ENCODE assay signal across 8 mouse cellular contexts in the genomic region with DNA sequence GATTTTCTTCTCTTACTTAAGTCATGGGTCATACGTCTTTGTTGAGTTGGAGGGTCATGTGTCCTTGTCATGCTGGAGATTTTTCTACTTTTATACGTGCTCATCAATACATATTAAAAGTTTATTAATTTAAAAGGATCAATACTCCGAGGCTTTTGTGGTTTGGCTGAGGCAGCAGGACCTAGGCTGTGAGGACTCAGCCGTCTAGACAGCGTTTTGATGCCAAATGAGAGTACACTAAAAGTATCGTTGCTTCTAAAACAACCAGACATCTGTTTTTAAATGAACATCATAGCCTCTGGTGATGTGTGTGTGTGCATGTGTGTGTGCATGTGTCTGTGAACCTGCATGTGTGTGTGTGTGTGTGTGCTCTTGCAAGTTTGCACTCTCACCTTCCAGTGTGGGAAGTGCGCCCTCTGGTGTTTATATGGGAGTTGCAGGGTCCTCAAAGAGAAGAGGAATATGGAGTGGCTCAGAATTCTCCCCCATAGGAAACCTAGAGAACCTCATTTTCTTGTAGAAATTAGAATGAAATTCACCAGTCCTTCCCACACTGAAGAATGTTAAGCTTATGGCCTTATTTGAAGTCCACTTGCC. TPM values are rescaled to one million over a fixed set of nuclear protein-coding genes. Genes with fewer than 3 reads are reported as not detected.
DNase-seq lines count a peak whose midpoint lies in the region; ATAC-seq and TF ChIP-seq lines count a peak whose summit lies in the region.

No protein-coding gene starts in this region.

- no peak overlapping the region for H3K4me2 ChIP-seq in intestine, postnatal 0 days (replicated peaks; ENCODE audit: low read depth)
- H3K4me2 ChIP-seq in lung, embryonic 14.5 days = no peak overlapping the region

- H3K27me3 ChIP-seq in intestine, postnatal 0 days (replicated peaks; ENCODE audit: control insufficient read depth, insufficient read depth, low read length) = no peaks in the 10 kb centered on the region
- no peaks in the 10 kb centered on the region for H3K27me3 ChIP-seq in lung, embryonic 14.5 days (ENCODE audit: insufficient read depth, low read length)

- no peaks in the 10 kb centered on the region for H3K9me3 ChIP-seq in intestine, postnatal 0 days (ENCODE audit: control insufficient read depth)
- H3K9me3 ChIP-seq in lung, embryonic 14.5 days (ENCODE audit: low read depth, low read length) = no peaks in the 10 kb centered on the region

- WGBS in intestine, postnatal 0 days = 62% methylated on average over 7 of the region's 7 CpGs
- WGBS in lung, embryonic 14.5 days = 65% methylated on average over 7 of the region's 7 CpGs

- TF ChIP-seq POLR2A in embryonic fibroblast, embryonic 13.5 days (IDR thresholded peaks at IDR 0.05; ENCODE audit: low read depth, low read length) = no peak

- no peak overlapping the region for H3K9ac ChIP-seq in intestine, postnatal 0 days (ENCODE audit: low read depth, low read length)
- H3K9ac ChIP-seq in lung, embryonic 14.5 days = no peak overlapping the region

- no peaks in the 10 kb centered on the region for H3K36me3 ChIP-seq in intestine, postnatal 0 days (ENCODE audit: control insufficient read depth, insufficient read depth)
- H3K36me3 ChIP-seq in lung, embryonic 14.5 days (ENCODE audit: insufficient read depth) = no peaks in the 10 kb centered on the region

- H3K4me3 ChIP-seq in embryonic fibroblast, embryonic 13.5 days (ENCODE audit: insufficient read depth, low read length) = no peak overlapping the region
- no peak overlapping the region for H3K4me3 ChIP-seq in intestine, postnatal 0 days (ENCODE audit: low read depth, low read length)
- no peak overlapping the region for H3K4me3 ChIP-seq in lung, embryonic 14.5 days (ENCODE audit: low read depth, low read length)

- peak; percentile 58 for DNase-seq in gastrocnemius, adult 18-20 months (ENCODE audit: low spot score)
- DNase-seq in gastrocnemius, adult 8-10 months (ENCODE audit: low spot score in 2 of 2) = no peak
- peak; percentile 55 for DNase-seq in A20 (ENCODE audit: low read depth, low spot score)
- peak; percentile 77 for DNase-seq in adrenal gland, postnatal 14 days
- DNase-seq in lung, embryonic 14.5 days = peak; percentile 86
- peak; percentile 73 to 80 for DNase-seq in right cerebral cortex, adult 2 months (ENCODE audit: low spot score in 2 of 2)

- ATAC-seq in intestine, postnatal 0 days = no peak
- 0 out of 2 replicates have a peak, but pooled peaks have one; percentile 31 for ATAC-seq in lung, embryonic 14.5 days (ENCODE audit: insufficient read depth)

- H3K27ac ChIP-seq in embryonic fibroblast, embryonic 13.5 days (ENCODE audit: insufficient read depth, low read length) = no peak overlapping the region
- no peak overlapping the region for H3K27ac ChIP-seq in intestine, postnatal 0 days (ENCODE audit: low read depth, low read length)
- H3K27ac ChIP-seq in lung, embryonic 14.5 days (ENCODE audit: low read depth) = no peak overlapping the region

- peak; percentile 84 for TF ChIP-seq CTCF in embryonic fibroblast, embryonic 13.5 days (IDR thresholded peaks at IDR 0.05; ENCODE audit: borderline replicate concordance, insufficient read depth, low read length)
- TF ChIP-seq CTCF in intestine, postnatal 0 days (IDR thresholded peaks at IDR 0.05; ENCODE audit: low read depth) = peak; percentile 92
- peak; percentile 91 for TF ChIP-seq CTCF in lung, embryonic 14.5 days (IDR thresholded peaks at IDR 0.05; ENCODE audit: low read depth)

- no peaks in the 10 kb centered on the region for H3K4me1 ChIP-seq in embryonic fibroblast, embryonic 13.5 days (ENCODE audit: control insufficient read depth, insufficient read depth, low read length)
- H3K4me1 ChIP-seq in intestine, postnatal 0 days (replicated peaks; ENCODE audit: control insufficient read depth, insufficient read depth, low read length) = no peaks in the 10 kb centered on the region
- H3K4me1 ChIP-seq in lung, embryonic 14.5 days (ENCODE audit: insufficient read depth) = no peaks in the 10 kb centered on the region

RNA-seq across cellular contexts. Expression of a gene that starts 16.6 kb away (rescaled TPM):
- 1 to 10 TPM; 1.5 to 3.5 TPM for total RNA-seq in gastrocnemius, adult 18-20 months (2021)
- 1 to 10 TPM; 1.6 to 2.3 (median 1.7) TPM for total RNA-seq in gastrocnemius, adult 8-10 months (2022)
- total RNA-seq in adrenal gland, postnatal 14 days (2021) = 1.4 and 2.0 TPM in 2 replicates
- polyA plus RNA-seq in embryonic fibroblast, embryonic 13.5 days (2011; ENCODE audit: insufficient read length, low read depth, missing spikeins) = 0.49 and 0.70 TPM in 2 replicates
- 6.2 and 7.8 TPM in 2 replicates for polyA plus RNA-seq in intestine, postnatal 0 days (2015; fragmentation: Nextera tagmentation; extraction: Ambion mirVana)
- 4.2 and 7.5 TPM in 2 replicates for polyA plus RNA-seq in lung, embryonic 14.5 days (2014; fragmentation: Nextera tagmentation; extraction: Ambion mirVana)

RNA-seq across cellular contexts. Expression of a gene that starts 58.6 kb away (rescaled TPM):
- total RNA-seq in gastrocnemius, adult 18-20 months (2021) = 10 to 100 TPM; 71.5 to 71.9 TPM
- total RNA-seq in gastrocnemius, adult 8-10 months (2022) = 10 to 100 TPM; 47.3 to 59.0 (median 56.1) TPM
- total RNA-seq in adrenal gland, postnatal 14 days (2021) = 33.3 and 35.1 TPM in 2 replicates
- polyA plus RNA-seq in embryonic fibroblast, embryonic 13.5 days (2011; ENCODE audit: insufficient read length, low read depth, missing spikeins) = 75.3 and 88.4 TPM in 2 replicates
- polyA plus RNA-seq in intestine, postnatal 0 days (2015; fragmentation: Nextera tagmentation; extraction: Ambion mirVana) = 62.7 and 63.4 TPM in 2 replicates
- 78.5 and 92.5 TPM in 2 replicates for polyA plus RNA-seq in lung, embryonic 14.5 days (2014; fragmentation: Nextera tagmentation; extraction: Ambion mirVana)

Comparison
In these comparisons a context has a peak if more than half of its experiments do, and no peak if none do; other contexts are left out.
1. DNase-seq: peak in gastrocnemius, adult 18-20 months (single experiment), A20 (single experiment), adrenal gland, postnatal 14 days (single experiment), lung, embryonic 14.5 days (single experiment) and right cerebral cortex, adult 2 months (2 of 2); none in gastrocnemius, adult 8-10 months (0 of 2).
2. Peak in every context shown above with its lines, with median percentiles within 50 percentile points of each other: CTCF ChIP-seq.